Mouse (Mus musculus) liver, embryonic 15.5 days (tissue): ENCODE results near the gene Srgap3. TPM values are rescaled to one million over a fixed set of nuclear protein-coding genes. Genes with fewer than 3 reads are reported as not detected.
"Not testable (repeated sequence)": the region's sequence is repeated elsewhere in the genome, so short reads cannot be mapped to it uniquely, and the experiment has no call there.

Experiments
- ATAC-seq: fragments of 200-750 bp; cut with Nextera tagmentation; 2 replicates; pipeline ENCODE4 v1.8.0; 2017; ENCODE audit warnings: moderate number of reproducible peaks, mild to moderate bottlenecking, moderate library complexity; ENCODE audit not compliant: insufficient read depth
- H3K27ac ChIP-seq: fragments of 300-500 bp; sonication (generic); replicated peaks from 2 replicates; pipeline ENCODE4 v1.5.1; 2015; ENCODE audit warnings: mild to moderate bottlenecking, inconsistent platforms
- H3K27me3 ChIP-seq: fragments of 300-500 bp; sonication (generic); 2 replicates; pipeline ENCODE4 v1.6.1; 2015; ENCODE audit warnings: mild to moderate bottlenecking, inconsistent platforms
- H3K36me3 ChIP-seq: fragments of 300-500 bp; sonication (generic); replicated peaks from 2 replicates; pipeline ENCODE4 v1.6.1; 2015; ENCODE audit warnings: moderate library complexity, mild to moderate bottlenecking, inconsistent platforms
- H3K4me1 ChIP-seq: fragments of 300-500 bp; sonication (generic); replicated peaks from 2 replicates; pipeline ENCODE4 v1.6.1; 2015; ENCODE audit warnings: inconsistent platforms
- H3K4me2 ChIP-seq: fragments of 300-500 bp; sonication (generic); 2 replicates; pipeline ENCODE4 v1.6.1; 2015; ENCODE audit warnings: moderate library complexity, mild to moderate bottlenecking, inconsistent platforms
- H3K4me3 ChIP-seq: fragments of 300-500 bp; sonication (generic); replicated peaks from 2 replicates; pipeline ENCODE4 v1.5.1; 2015; ENCODE audit warnings: mild to moderate bottlenecking, inconsistent platforms
- H3K9ac ChIP-seq: fragments of 300-500 bp; sonication (generic); 2 replicates; pipeline ENCODE4 v1.6.1; 2015; ENCODE audit warnings: moderate library complexity, mild to moderate bottlenecking, inconsistent platforms
- H3K9me3 ChIP-seq: fragments of 300-500 bp; sonication (generic); replicated peaks from 2 replicates; pipeline ENCODE4 v1.6.1; 2016; ENCODE audit warnings: inconsistent platforms
- WGBS: fragments of 180-500 bp; shearing (Covaris S2); methylation state at CpG from one replicate; pipeline ENCODE4 v1.1.7; 2015; ENCODE audit warnings: mixed read lengths; ENCODE audit not compliant: insufficient replicate concordance; 5-methylcytosine and 5-hydroxymethylcytosine counted together
- polyA plus RNA-seq: library from polyadenylated mRNA; unstranded; fragments of >200 nt; fragmentation: Nextera tagmentation; extraction: Ambion mirVana; gene quantifications from 2 replicates; pipeline ENCODE4 v1.2.1, GENCODE M21; 2015

Gene Srgap3
- polyA plus RNA-seq, 1 experiment from 2014 or later = 0.16 TPM

DNA sequence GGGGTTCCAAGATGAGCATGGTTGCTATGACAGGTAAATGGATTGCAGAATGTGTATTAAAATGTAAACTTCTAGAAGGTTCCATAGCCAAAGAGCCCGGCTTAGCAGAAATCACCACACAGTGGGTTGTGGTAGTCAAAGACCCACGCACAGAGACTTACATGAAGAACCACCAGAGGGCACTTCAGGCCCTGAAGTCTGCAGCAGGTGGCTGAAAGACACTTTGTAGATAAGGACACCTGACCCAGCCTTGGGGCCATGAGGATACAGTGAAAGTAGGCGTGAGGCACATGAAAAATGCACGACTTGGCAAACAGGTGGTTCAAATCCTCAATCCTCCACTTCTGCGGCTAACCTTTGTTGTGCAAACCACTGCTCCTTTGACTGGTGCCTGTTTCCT is 229.9 kb downstream of the Srgap3 start:
- no peak overlapping the region for H3K9ac ChIP-seq
- H3K9me3 ChIP-seq = no peaks in the 10 kb centered on the region
- peaks cover 4% of the 10 kb centered on the region; the same call in 1 of the 2 replicates for H3K4me1 ChIP-seq
- no peak overlapping the region for H3K27ac ChIP-seq
- no peaks in the 10 kb centered on the region for H3K27me3 ChIP-seq
- no peak overlapping the region for H3K4me2 ChIP-seq
- WGBS = 37% methylated on average over 5 of the region's 5 CpGs
- ATAC-seq = no peak
- H3K4me3 ChIP-seq = no peak overlapping the region
- H3K36me3 ChIP-seq = no peaks in the 10 kb centered on the region

DNA sequence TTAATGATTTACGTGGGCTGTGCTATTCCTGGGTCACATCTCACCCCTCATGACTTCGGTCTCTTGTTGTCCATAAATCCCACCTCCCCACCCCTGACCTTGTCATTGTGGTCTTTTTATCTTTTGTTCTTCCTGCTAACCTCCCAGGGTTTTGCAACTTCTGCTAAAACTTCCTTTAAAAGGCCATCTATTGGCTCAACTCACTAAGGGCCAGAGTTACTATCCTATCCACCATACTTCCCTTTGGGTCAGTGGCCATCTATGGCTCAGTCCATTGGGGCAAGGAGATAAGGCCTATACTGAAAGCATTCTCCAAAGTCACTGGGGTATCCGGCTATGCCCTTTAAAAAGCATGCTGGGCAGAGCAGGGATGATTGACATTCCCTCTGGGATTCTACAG is 233.1 kb downstream of the Srgap3 start:
- no peaks in the 10 kb centered on the region for H3K9me3 ChIP-seq
- no peaks in the 10 kb centered on the region for H3K27me3 ChIP-seq
- WGBS = 30% methylated on average over 3 of the region's 3 CpGs
- no peak for ATAC-seq
- no peak overlapping the region for H3K4me2 ChIP-seq
- H3K9ac ChIP-seq = no peak overlapping the region
- H3K27ac ChIP-seq = no peak overlapping the region
- H3K4me3 ChIP-seq = no peak overlapping the region
- H3K4me1 ChIP-seq = peaks cover 4% of the 10 kb centered on the region; the same call in 1 of the 2 replicates
- H3K36me3 ChIP-seq = no peaks in the 10 kb centered on the region

DNA sequence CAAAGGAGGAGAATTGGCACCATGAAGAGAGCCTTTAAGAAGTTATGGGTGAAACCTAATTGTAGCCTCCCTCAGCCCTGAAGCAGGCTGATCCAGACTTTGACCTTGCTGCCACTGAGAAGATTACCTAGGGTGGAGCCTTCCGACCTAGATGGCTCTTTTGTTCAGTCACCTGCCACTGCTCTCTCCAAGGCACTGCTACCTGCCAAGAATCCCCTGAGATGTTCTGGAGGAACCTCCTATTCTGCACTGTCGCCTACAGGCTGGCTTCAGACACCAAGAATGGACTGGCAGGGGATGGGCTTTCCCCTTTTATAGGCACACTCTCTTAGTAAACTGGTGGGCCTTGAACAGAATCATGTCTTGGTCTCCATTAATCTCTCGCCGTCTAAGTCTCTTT is 244.8 kb downstream of the Srgap3 start:
- H3K4me3 ChIP-seq, H3K4me1 ChIP-seq, H3K9me3 ChIP-seq, ATAC-seq, H3K27me3 ChIP-seq, H3K9ac ChIP-seq, H3K4me2 ChIP-seq, H3K27ac ChIP-seq, H3K36me3 ChIP-seq: not testable (repeated sequence)
- 72% methylated on average over 4 of the region's 4 CpGs for WGBS

DNA sequence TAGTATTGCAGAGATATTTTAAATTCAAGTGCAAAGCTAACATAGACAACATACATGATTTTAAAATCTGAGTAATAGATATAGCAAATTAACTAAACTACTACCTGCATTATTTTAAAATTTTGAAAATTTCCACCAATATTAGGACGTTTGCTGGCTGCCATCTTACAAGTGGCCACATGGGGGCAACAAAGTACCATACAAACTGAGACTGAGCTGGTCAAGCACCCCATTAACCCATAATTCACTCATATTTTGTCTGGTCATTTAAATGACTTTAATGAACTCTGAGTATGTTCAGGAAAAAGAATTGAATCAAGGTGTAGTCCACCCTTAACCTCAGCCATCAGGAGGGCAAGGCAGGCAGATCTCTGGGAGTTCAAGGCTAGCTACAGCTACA is 246.7 kb downstream of the Srgap3 start:
- peaks cover 10% of the 10 kb centered on the region for H3K4me1 ChIP-seq
- H3K9me3 ChIP-seq = no peaks in the 10 kb centered on the region
- peaks cover 5% of the 10 kb centered on the region; the same call in 1 of the 2 replicates for H3K27me3 ChIP-seq
- H3K36me3 ChIP-seq = no peaks in the 10 kb centered on the region
- H3K4me3 ChIP-seq = no peak overlapping the region
- no peak overlapping the region for H3K27ac ChIP-seq
- ATAC-seq = no peak
- no peak overlapping the region for H3K4me2 ChIP-seq
- no peak overlapping the region for H3K9ac ChIP-seq
- WGBS = 2% methylated on average over 1 of the region's 1 CpGs

DNA sequence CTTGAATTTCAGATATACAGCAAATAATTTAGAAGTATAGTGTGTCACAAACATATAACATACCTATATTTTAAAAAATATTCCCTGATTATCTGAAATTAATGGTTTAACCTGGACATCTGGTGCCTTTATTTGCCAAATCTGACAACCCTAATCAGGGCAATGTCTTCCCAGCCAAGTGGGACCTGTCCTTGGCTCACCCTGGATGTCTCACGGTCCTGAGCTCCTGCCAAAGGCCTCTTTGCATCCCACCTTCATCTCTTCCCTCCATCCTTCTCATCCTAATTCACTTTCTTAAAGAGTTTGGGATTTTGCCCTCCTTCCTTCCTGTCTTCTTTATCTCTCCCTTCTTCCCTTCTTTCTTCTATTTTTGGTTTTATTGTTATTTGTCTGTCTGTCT is 248.0 kb downstream of the Srgap3 start:
- Histone ChIP-seq H3K4me2 (no peak overlapping the region), H3K4me3 (no peak overlapping the region), H3K4me1 (peaks cover 20% of the 10 kb centered on the region), H3K9ac (no peak overlapping the region), H3K9me3 (no peaks in the 10 kb centered on the region), H3K27me3 (peaks cover 5% of the 10 kb centered on the region; the same call in 1 of the 2 replicates), H3K27ac (no peak overlapping the region), H3K36me3 (no peaks in the 10 kb centered on the region)
- 36% methylated on average over 1 of the region's 1 CpGs for WGBS
- no peak for ATAC-seq

DNA sequence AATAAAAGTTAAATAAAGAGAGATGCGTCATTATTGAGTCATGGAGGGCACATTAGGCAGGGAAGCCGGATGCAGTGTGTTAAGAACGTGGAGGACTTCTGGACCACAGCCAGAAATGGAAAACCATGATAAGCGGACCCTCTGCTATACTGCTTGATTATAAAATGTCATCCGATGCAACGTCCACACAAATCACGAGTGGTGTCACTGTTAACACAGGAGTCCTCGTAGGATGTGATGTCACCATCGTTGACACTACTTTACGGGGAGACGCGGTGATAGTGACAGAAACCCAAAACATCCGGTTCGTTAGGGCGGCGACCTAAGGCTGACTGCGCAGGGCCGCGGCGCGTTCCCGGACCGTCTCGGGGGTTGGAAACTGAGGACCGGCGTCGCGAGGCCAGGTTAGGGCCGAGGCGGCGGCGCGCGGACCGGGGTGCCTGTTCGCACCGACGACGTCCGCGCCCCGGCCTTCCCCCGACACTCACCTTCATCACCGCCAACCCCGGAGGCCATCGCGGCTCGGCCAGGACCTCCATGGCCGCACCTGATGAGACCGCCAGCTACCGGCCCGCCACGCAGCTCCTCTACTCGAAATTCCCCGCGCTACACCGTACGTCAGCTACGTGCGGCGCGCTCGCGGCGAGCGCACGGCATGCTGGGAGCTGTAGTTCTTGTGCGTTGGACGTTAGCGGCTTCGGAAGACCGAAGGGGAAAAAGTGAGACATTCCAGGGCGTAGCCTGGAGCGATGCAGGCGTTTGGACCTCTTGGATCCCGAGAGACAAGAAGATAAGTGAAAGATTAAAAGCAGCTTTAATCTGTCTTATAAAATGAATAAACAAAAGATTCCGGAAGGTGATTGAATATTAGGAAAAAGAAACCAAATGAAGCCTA is 250.8 kb downstream of the Srgap3 start, which contains the start of gene Rad18:
Gene Rad18, minus strand, starts transcription at position 631 of the 895 bp plus-strand sequence.
- Histone ChIP-seq H3K4me3 (peak within 1 kb of the TSS; percentile 78), H3K36me3 (peaks cover 17% of the 10 kb centered on the region), H3K9ac (peak within 1 kb of the TSS; percentile 75), H3K27me3 (peaks cover 5% of the 10 kb centered on the region; the same call in 1 of the 2 replicates), H3K9me3 (no peaks in the 10 kb centered on the region), H3K4me2 (peak within 1 kb of the TSS; percentile 73), H3K4me1 (peaks cover 21% of the 10 kb centered on the region), H3K27ac (peak within 1 kb of the TSS; percentile 94)
- peak; percentile 97 for ATAC-seq
- WGBS = under 1% methylated on average over 71 of the region's 77 CpGs

DNA sequence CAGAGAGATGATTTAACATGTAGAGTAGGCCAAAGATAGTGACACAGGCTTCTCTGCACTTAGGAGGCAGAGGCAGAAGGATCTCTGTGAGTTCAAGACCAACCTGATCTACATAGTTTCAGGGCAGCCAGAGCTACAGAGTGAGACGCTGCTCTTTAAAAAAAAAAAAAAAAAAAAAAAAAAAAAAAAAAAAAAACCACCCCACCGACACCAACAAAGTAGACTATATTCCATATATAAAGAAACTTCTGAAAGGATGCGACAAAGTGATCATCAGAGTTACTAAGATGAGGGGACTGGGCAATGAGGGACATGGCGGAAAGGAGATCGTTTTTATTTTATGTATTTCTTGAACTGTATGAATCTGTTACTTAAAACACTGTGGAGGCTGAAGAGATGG is 252.6 kb downstream of the Srgap3 start:
- no peak overlapping the region for H3K4me2 ChIP-seq
- WGBS = 89% methylated on average over 5 of the region's 5 CpGs
- peaks cover 21% of the 10 kb centered on the region for H3K4me1 ChIP-seq
- no peak for ATAC-seq
- 0 out of 2 replicates have a peak overlapping the region, but pooled peaks have one; percentile 4 for H3K9ac ChIP-seq
- H3K9me3 ChIP-seq = no peaks in the 10 kb centered on the region
- no peak overlapping the region for H3K27ac ChIP-seq
- H3K27me3 ChIP-seq = peaks cover 5% of the 10 kb centered on the region; the same call in 1 of the 2 replicates
- peaks cover 30% of the 10 kb centered on the region for H3K36me3 ChIP-seq
- peak overlapping the region; percentile 78; the same call in 1 of the 2 replicates for H3K4me3 ChIP-seq

DNA sequence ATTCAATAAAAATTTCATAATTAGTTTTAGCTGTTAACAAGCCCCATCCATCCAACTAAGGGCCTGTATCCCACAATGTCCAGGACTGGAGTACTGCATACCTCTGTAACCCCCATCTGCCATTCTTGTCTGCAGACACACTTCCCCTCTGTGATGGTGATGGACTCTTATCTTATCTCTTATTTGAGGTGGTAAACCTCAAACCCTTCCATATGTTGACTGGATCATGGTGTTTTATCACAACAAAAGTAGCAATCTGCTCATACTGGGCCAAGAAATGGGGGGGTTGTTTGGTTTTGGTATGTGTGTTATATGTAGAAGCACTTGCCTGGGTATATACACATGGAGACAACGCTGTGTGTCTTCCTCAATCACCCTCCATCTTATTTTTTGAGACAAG is 255.5 kb downstream of the Srgap3 start:
- Histone ChIP-seq H3K27ac (no peak overlapping the region), H3K9me3 (no peaks in the 10 kb centered on the region), H3K4me2 (no peak overlapping the region), H3K9ac (no peak overlapping the region), H3K4me1 (peaks cover 16% of the 10 kb centered on the region), H3K36me3 (peaks cover 43% of the 10 kb centered on the region), H3K4me3 (no peak overlapping the region), H3K27me3 (no peaks in the 10 kb centered on the region)
- ATAC-seq = no peak
- WGBS = 87% methylated on average over 1 of the region's 1 CpGs

DNA sequence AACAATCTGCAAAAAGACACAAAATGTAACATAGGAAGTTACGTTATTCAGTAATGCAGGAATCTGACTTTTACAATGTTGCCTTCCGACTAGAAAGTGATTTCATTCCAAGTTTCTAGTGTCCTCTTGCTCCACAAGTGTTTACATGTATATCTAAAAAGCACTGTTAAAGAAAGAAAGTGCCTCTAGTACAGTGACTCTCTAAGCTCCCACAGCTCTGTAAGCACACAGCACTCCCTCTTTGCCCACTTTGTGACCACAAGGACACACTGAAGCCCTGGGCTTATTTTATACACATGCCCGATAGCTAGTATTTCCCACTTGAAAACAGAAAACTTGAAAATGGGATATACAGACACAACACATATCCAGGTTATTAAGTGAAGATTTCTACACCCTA is 259.0 kb downstream of the Srgap3 start:
- H3K9ac ChIP-seq = no peak overlapping the region
- WGBS = 86% methylated on average over 3 of the region's 3 CpGs
- ATAC-seq = no peak
- no peak overlapping the region for H3K27ac ChIP-seq
- no peaks in the 10 kb centered on the region for H3K9me3 ChIP-seq
- no peak overlapping the region for H3K4me3 ChIP-seq
- peaks cover 13% of the 10 kb centered on the region for H3K4me1 ChIP-seq
- H3K36me3 ChIP-seq = peaks cover 55% of the 10 kb centered on the region
- no peak overlapping the region for H3K4me2 ChIP-seq
- H3K27me3 ChIP-seq = no peaks in the 10 kb centered on the region

DNA sequence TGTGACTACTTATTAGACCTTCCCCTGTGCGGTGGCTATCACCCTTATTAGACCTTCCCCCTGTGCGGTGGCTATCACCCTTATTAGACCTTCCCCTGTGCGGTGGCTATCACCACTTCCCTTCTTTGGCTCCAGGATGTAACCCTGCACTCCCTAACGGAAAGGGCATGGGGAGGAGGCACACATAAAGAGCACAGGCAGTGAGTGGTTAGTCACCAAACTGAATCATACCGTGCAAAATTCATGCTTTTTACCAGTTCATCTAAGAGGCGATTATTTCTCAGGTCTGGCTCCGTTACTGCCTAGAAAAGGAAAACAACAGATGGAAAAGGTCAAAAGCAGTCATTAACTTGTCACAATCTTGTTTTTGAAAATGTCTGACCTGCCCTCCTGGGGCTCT is 260.6 kb downstream of the Srgap3 start:
- no peaks in the 10 kb centered on the region for H3K27me3 ChIP-seq
- H3K36me3 ChIP-seq = peaks cover 58% of the 10 kb centered on the region
- WGBS = 41% methylated on average over 7 of the region's 7 CpGs
- peaks cover 13% of the 10 kb centered on the region for H3K4me1 ChIP-seq
- H3K27ac ChIP-seq = no peak overlapping the region
- H3K4me3 ChIP-seq = no peak overlapping the region
- H3K9me3 ChIP-seq = no peaks in the 10 kb centered on the region
- no peak overlapping the region for H3K4me2 ChIP-seq
- H3K9ac ChIP-seq = no peak overlapping the region
- no peak for ATAC-seq

DNA sequence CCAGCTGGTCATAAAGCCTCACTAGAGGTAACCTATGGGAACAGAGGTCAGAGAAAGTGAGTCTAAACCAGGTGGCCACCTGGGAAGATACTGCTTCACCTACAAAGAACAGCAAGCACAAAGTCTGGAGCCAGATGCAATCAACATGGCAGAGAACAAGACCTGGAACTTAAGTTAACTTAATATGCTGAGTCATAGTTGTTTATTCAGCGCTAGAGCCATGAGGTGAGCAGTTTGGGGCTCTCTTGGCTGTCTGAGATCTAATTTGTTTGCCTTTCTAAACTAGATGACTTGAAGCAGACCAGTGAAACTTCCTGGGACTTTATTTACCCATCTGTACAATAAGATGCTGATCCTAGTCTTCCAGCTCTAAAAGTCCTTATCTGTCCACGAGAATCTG is 263.0 kb downstream of the Srgap3 start:
- peak; percentile 91 for ATAC-seq
- Histone ChIP-seq H3K9me3 (no peaks in the 10 kb centered on the region), H3K27ac (peak overlapping the region; percentile 79), H3K4me3 (no peak overlapping the region), H3K9ac (no peak overlapping the region), H3K4me1 (peaks cover 13% of the 10 kb centered on the region), H3K36me3 (peaks cover 61% of the 10 kb centered on the region), H3K4me2 (no peak overlapping the region), H3K27me3 (no peaks in the 10 kb centered on the region)
- WGBS = 72% methylated on average over 2 of the region's 2 CpGs
